Mouse (Mus musculus): ENCODE measurements at regions not wholly inside any gene's neighbourhood (a gene's known extent, or its start where the extent isn't known, plus 50 kb on each side); places are given as distances from the start of the nearest gene placed in this dataset.

GRCm38 (mm10) chr13:44345094-44345493 is 384.2 kb upstream of the Jarid2 start:
- TF ChIP-seq CTCF (IDR thresholded peaks at IDR 0.05; ENCODE audit: low read depth) (no peak), EP300 (IDR thresholded peaks at IDR 0.05; ENCODE audit: low read depth) (no peak)

All from heart, postnatal 0 days (tissue).